Mouse (Mus musculus): ENCODE results near the gene Rtl8b. TPM values are rescaled to one million over a fixed set of nuclear protein-coding genes. Genes with fewer than 3 reads are reported as not detected.
"Not testable (repeated sequence)": the region's sequence is repeated elsewhere in the genome, so short reads cannot be mapped to it uniquely, and the experiment has no call there.

Gene Rtl8b
- polyA plus RNA-seq, 1 experiment from 2014 or later, result 192 TPM

DNA sequence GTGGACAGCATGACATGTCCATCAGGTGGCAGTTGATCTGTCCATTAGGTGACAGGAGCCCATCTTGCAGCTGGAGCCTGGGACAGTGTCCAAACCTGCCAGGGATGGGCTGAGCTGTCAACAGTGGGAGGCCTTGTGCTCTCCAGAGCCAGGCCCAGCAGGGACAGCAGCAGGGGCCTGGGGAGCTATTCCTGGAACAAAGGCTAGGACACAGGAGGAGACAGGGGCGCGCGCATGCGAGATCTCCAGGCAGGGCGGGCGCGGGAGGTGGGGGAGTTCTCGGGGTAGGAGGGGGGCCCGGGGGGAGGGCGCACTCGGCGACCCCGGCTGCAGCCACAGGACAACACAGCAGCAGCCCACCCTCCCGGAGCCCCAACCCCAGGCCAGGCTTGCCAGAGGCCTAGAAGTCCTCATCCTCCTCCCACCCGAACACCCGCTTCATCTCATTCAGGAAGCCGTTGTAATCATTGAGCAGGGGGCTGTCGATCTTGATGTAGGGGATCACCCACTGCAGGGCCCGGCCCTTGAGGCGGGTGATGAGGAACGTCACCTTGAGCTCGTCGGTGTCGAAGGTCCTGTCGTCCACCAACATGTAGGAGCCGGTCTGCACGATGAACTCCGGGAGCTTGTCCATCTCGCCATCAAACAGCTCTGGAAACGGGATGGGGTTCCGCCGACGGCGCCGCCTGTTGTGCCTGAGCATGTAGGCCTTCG lies 494 bp downstream of the Rtl8b start:
- H3K4me1 ChIP-seq; H3K9me3 ChIP-seq; H3K27me3 ChIP-seq (replicated peaks); H3K9ac ChIP-seq; H3K36me3 ChIP-seq (replicated peaks): not testable (repeated sequence)
- Histone ChIP-seq H3K4me3 (peak overlapping the region; percentile 33), H3K4me2 (peak overlapping the region; percentile 46), H3K27ac (peak overlapping the region; percentile 84)
- ATAC-seq (replicated peaks), result peak; percentile 69
- no CpG with 5 or more reads among the region's 36 CpGs for WGBS

DNA sequence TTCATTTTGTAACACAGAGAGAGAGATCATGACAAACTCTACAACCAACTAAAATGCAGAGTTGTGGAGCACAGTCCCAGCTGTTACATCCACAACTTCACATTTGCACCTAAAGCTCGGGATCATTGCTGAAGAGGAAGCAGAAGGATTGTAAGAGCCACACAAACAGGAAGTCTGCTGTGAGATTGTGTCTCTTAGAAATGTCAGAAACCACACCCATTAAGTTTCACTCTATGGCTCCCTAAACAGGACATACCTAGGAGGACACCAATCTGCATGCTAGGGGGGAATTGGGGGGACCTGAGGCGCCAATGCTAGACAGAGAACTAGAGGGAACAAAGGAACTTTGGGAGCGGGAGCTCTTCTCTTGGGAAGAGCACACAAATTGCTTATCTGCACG lies 17.3 kb downstream of the Rtl8b start:
- not testable (repeated sequence) for ATAC-seq (replicated peaks); H3K27me3 ChIP-seq (replicated peaks); H3K4me2 ChIP-seq; H3K27ac ChIP-seq; H3K9me3 ChIP-seq; H3K36me3 ChIP-seq (replicated peaks); H3K4me3 ChIP-seq; H3K4me1 ChIP-seq; H3K9ac ChIP-seq
- 68% methylated on average over 4 of the region's 4 CpGs for WGBS

DNA sequence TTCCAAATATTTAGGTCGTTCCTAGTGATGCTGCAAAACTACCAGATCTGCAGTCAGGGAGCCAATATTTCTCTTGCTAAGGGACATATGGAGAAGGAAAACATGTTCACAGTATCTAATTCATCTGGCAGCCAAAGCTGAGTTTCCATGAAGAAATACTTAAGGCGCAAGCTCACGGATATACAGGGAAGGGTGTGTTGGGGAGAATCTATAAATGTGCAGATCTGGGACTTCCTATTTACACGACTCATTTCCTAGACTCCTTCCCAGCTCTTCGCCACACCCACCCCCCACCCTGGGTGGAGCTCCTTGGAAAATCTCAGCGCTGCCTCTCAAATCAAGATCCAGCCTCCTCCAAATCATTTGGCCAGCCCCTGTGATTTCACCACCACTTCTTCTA lies 24.3 kb downstream of the Rtl8b start:
- no peaks in the 10 kb centered on the region for H3K36me3 ChIP-seq (replicated peaks)
- no peak overlapping the region for H3K4me2 ChIP-seq
- H3K27ac ChIP-seq, result no peak overlapping the region
- no peaks in the 10 kb centered on the region for H3K27me3 ChIP-seq (replicated peaks)
- H3K4me3 ChIP-seq, result no peak overlapping the region
- H3K4me1 ChIP-seq, result no peaks in the 10 kb centered on the region
- WGBS, result 83% methylated on average over 6 of the region's 6 CpGs
- no peaks in the 10 kb centered on the region for H3K9me3 ChIP-seq
- ATAC-seq (replicated peaks), result no peak
- H3K9ac ChIP-seq, result no peak overlapping the region

DNA sequence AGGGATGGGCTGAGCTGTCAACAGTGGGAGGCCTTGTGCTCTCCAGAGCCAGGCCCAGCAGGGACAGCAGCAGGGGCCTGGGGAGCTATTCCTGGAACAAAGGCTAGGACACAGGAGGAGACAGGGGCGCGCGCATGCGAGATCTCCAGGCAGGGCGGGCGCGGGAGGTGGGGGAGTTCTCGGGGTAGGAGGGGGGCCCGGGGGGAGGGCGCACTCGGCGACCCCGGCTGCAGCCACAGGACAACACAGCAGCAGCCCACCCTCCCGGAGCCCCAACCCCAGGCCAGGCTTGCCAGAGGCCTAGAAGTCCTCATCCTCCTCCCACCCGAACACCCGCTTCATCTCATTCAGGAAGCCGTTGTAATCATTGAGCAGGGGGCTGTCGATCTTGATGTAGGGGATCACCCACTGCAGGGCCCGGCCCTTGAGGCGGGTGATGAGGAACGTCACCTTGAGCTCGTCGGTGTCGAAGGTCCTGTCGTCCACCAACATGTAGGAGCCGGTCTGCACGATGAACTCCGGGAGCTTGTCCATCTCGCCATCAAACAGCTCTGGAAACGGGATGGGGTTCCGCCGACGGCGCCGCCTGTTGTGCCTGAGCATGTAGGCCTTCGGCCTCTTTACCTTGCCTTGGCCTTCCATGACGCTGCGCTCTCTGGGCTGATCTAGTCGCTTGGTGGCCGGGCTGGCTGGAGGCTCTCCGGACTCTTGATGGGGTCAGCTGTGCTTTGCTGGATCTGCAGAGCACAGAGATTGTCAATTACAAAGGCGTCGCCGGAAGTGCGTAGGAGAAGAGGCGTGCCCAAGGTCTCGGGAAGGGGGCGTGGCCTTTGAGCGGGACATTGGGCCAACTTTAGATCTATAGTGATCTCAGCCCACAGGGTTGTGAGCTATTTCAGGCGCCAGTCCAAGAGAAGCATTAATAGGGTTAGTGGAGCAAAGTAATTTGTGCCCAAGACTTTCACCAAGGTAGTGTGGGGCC lies 26.9 kb downstream of the Rtl8b start, which contains the start of gene Rtl8a:
Rtl8a (minus strand) TSS at position 703 of the 982 bp plus-strand sequence.
- H3K4me1 ChIP-seq; H3K9ac ChIP-seq; H3K9me3 ChIP-seq; H3K36me3 ChIP-seq (replicated peaks); H3K27me3 ChIP-seq (replicated peaks): not testable (repeated sequence)
- ATAC-seq (replicated peaks), result peak; percentile 96
- WGBS, result 25% methylated on average over 12 of the region's 50 CpGs
- Histone ChIP-seq H3K27ac (peak within 1 kb of the TSS; percentile 70), H3K4me2 (peak within 1 kb of the TSS; percentile 46), H3K4me3 (peak within 1 kb of the TSS; percentile 34)

DNA sequence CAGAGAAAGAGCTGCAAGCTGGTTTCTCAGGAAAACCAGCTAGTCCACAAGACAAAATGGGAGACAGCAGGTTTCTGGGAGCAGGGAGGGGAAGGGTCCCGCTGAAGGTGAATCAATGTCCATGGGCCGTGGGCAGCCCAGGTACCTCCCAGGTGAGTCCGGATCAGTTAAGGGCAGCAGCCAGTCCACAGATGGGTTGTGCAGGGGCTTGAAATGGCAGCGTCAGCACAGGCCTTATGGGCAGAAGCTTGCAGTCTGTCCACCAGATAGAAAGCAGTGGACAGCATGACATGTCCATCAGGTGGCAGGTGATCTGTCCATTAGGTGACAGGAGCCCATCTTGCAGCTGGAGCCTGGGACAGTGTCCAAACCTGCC lies 27.6 kb downstream of the Rtl8b start:
- peak overlapping the region; percentile 42; the same call in 1 of the 2 replicates for H3K4me2 ChIP-seq
- ATAC-seq (replicated peaks), result peak; percentile 43; the same call in 1 of the 2 replicates
- H3K36me3 ChIP-seq (replicated peaks); H3K4me1 ChIP-seq; H3K9ac ChIP-seq; H3K27me3 ChIP-seq (replicated peaks); H3K9me3 ChIP-seq; H3K27ac ChIP-seq: not testable (repeated sequence)
- peak overlapping the region; percentile 34 for H3K4me3 ChIP-seq
- WGBS, result 67% methylated on average over 4 of the region's 4 CpGs

DNA sequence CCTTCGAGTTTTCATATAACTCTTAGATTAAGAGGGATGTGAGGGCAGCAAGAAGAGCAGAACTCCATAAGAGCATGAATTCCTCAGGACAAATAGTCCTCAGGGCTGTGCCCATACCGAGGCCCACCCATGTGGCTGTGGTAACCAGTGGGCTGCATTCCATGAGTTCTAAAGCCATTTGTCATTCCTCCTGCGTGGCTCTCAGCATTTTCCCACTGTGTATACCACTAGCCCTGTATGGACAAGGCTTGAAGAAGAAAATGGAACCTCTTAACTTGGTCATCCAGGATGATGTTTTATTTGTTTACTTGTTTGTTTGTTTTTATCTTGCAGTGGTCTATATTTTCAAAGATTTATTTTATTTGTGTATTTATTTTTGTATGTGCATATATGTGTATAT lies 32.1 kb downstream of the Rtl8b start:
- H3K27ac ChIP-seq; ATAC-seq (replicated peaks): not testable (repeated sequence)

More for the DNA sequence above, 32.1 kb downstream of the Rtl8b start:
- not testable (repeated sequence) for H3K9ac ChIP-seq; H3K9me3 ChIP-seq; H3K36me3 ChIP-seq (replicated peaks); H3K4me1 ChIP-seq; H3K27me3 ChIP-seq (replicated peaks); H3K4me2 ChIP-seq; H3K4me3 ChIP-seq
- 61% methylated on average over 3 of the region's 3 CpGs for WGBS

Other genes with a start within 250 kb of the Rtl8b start
- not detected in 2 replicates for gene Etd, start 235.5 kb downstream of the Rtl8b start, polyA plus RNA-seq (2015; fragmentation: Nextera tagmentation; extraction: Ambion mirVana)
- gene Rtl8c, start 62.4 kb downstream of the Rtl8b start, polyA plus RNA-seq (2015; fragmentation: Nextera tagmentation; extraction: Ambion mirVana), result 221 and 226 TPM in 2 replicates
- gene Gm14597, start 61.4 kb downstream of the Rtl8b start, polyA plus RNA-seq (2015; fragmentation: Nextera tagmentation; extraction: Ambion mirVana), result 0.70 TPM in 1 of 2 replicates, not detected in the other
- gene Rtl8a, start 26.7 kb downstream of the Rtl8b start, polyA plus RNA-seq (2015; fragmentation: Nextera tagmentation; extraction: Ambion mirVana), result 231 and 240 TPM in 2 replicates
- gene 4930502E18Rik, start 54.4 kb upstream of the Rtl8b start, polyA plus RNA-seq (2015; fragmentation: Nextera tagmentation; extraction: Ambion mirVana), result 0.23 and 0.32 TPM in 2 replicates
- gene 1700013H16Rik, start 87.4 kb upstream of the Rtl8b start, polyA plus RNA-seq (2015; fragmentation: Nextera tagmentation; extraction: Ambion mirVana), result 0.14 TPM in 1 of 2 replicates, not detected in the other
- not detected in 2 replicates for gene Zfp36l3, start 106.0 kb upstream of the Rtl8b start, polyA plus RNA-seq (2015; fragmentation: Nextera tagmentation; extraction: Ambion mirVana)
- 1.8 and 1.9 TPM in 2 replicates for gene Xlr, start 127.3 kb upstream of the Rtl8b start, polyA plus RNA-seq (2015; fragmentation: Nextera tagmentation; extraction: Ambion mirVana)